Mouse (Mus musculus) spleen, adult 2 months (tissue): ENCODE data around the gene Gm9745.
"Not testable (repeated sequence)": the region's sequence is repeated elsewhere in the genome, so short reads cannot be mapped to it uniquely, and the experiment has no call there.

Source experiments
- CTCF ChIP-seq: fragments of 200-500 bp; IDR thresholded peaks from 2 replicates; pipeline ENCODE4 v1.5.1; 2011; ENCODE audit warnings: mild to moderate bottlenecking, inconsistent platforms; ENCODE audit not compliant: insufficient read depth, insufficient read length, insufficient replicate concordance; ENCODE audit errors: extremely low read depth
- POLR2A ChIP-seq: fragments of 200-500 bp; IDR thresholded peaks from 2 replicates; pipeline ENCODE4 v1.6.1; 2011; ENCODE audit warnings: low read depth, low read length, inconsistent platforms

DNA sequence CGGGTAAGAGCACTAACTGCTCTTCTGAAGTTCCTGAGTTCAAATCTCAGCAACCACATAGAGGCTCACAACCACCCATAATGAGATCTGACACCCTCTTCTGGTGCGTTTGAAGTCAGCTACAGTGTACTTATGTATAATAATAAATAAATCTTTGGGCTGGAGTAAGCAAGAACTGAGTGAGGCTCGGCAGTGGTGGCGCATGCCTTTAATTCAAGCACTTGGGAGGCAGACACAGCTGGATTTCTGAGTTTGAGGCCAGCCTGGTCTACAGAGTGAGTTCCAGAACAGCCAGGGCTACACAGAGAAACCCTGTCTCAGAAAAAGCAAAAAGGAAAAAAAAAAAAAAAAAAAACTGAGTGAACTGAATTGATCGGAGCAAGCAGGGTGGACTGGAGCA, 49.2 kb upstream of the Gm9745 start:
- TF ChIP-seq POLR2A, CTCF: not testable (repeated sequence)
